Mouse (Mus musculus) liver, embryonic 14.5 days (tissue): ENCODE measurements around the gene Zfp423.

Experiments
- CTCF ChIP-seq: IDR thresholded peaks from 2 replicates; pipeline ENCODE4 v1.5.1; 2016; ENCODE audit warnings: antibody characterized with exemption, low read depth, control low read depth
- EP300 ChIP-seq: IDR thresholded peaks from 2 replicates; pipeline ENCODE4 v1.6.1; 2016; ENCODE audit warnings: antibody characterized with exemption, low read depth

- TF ChIP-seq CTCF = no peak
- TF ChIP-seq EP300 = no peak
Observed at GRCm38 (mm10) chr8:87657488-87657887, 301.9 kb downstream of the Zfp423 start.
